Mouse (Mus musculus): Measurements from ENCODE around the gene Olfr1284.
"Not testable (repeated sequence)": the region's sequence is repeated elsewhere in the genome, so short reads cannot be mapped to it uniquely, and the experiment has no call there.

The Olfr1284 gene

GRCm38 (mm10) chr2:111375222-111375621 lies at the start of gene Olfr1284:
Gene Olfr1284 (plus strand): TSS chr2:111375522.
- no peak for DNase-seq (ENCODE audit: extremely low read depth, low read depth)

- DNase-seq (ENCODE audit: extremely low read depth, low read depth), result no peak
These were observed 49.1 kb upstream of the Olfr1284 start, which contains the start of gene Olfr1281 for GRCm38 (mm10) chr2:111326220-111326619. Gene Olfr1281 (plus strand): TSS chr2:111326520.

- DNase-seq (ENCODE audit: extremely low read depth, low read depth), result not testable (repeated sequence)
These were observed 41.6 kb upstream of the Olfr1284 start for GRCm38 (mm10) chr2:111333721-111334120.

- no peak for DNase-seq (ENCODE audit: extremely low read depth, low read depth)
These were observed 39.3 kb upstream of the Olfr1284 start, which contains the start of gene Olfr1282 for GRCm38 (mm10) chr2:111335976-111336375. Gene Olfr1282 (minus strand): TSS chr2:111336076.

- no peak for DNase-seq (ENCODE audit: extremely low read depth, low read depth)
These were observed 8.8 kb upstream of the Olfr1284 start, which contains the start of gene Olfr1283 for GRCm38 (mm10) chr2:111366490-111366889. Gene Olfr1283 (plus strand): TSS chr2:111366790.

GRCm38 (mm10) chr2:111422931-111423330 lies 47.6 kb downstream of the Olfr1284 start, which contains the start of gene Olfr1286:
Gene Olfr1286 (minus strand): TSS chr2:111423115.
- no peak for DNase-seq (ENCODE audit: extremely low read depth, low read depth)
